Mouse (Mus musculus): ENCODE measurements around the gene Anxa3.

Anxa3 gene

GRCm38 (mm10) chr5:96792936-96793718 lies at the start of gene Anxa3:
Gene Anxa3 (plus strand): TSS chr5:96793339.
- no peak for DNase-seq (ENCODE audit: low read depth, low spot score)

GRCm38 (mm10) chr5:96747195-96747984 lies 45.7 kb upstream of the Anxa3 start:
- DNase-seq (ENCODE audit: low read depth, low spot score), result no peak

GRCm38 (mm10) chr5:96757615-96758014 lies 35.5 kb upstream of the Anxa3 start:
- DNase-seq (ENCODE audit: low read depth, low spot score), result no peak

- no peak for DNase-seq (ENCODE audit: low read depth, low spot score)
Measured at GRCm38 (mm10) chr5:96762021-96762420, 31.1 kb upstream of the Anxa3 start.

- peak; percentile 70 for DNase-seq (ENCODE audit: low read depth, low spot score)
Measured at GRCm38 (mm10) chr5:96768846-96769471, 24.2 kb upstream of the Anxa3 start.

GRCm38 (mm10) chr5:96783506-96784288 lies 9.4 kb upstream of the Anxa3 start:
- no peak for DNase-seq (ENCODE audit: low read depth, low spot score)

GRCm38 (mm10) chr5:96785096-96785495 lies 8.0 kb upstream of the Anxa3 start:
- no peak for DNase-seq (ENCODE audit: low read depth, low spot score)

- no peak for DNase-seq (ENCODE audit: low read depth, low spot score)
Measured at GRCm38 (mm10) chr5:96792422-96792821, 717 bp upstream of the Anxa3 start.

- DNase-seq (ENCODE audit: low read depth, low spot score), result no peak
Measured at GRCm38 (mm10) chr5:96793953-96794635, 955 bp downstream of the Anxa3 start.

- DNase-seq (ENCODE audit: low read depth, low spot score), result no peak
Measured at GRCm38 (mm10) chr5:96795752-96796151, 2.6 kb downstream of the Anxa3 start.

- DNase-seq (ENCODE audit: low read depth, low spot score), result no peak
Measured at GRCm38 (mm10) chr5:96797465-96797864, 4.3 kb downstream of the Anxa3 start.

- DNase-seq (ENCODE audit: low read depth, low spot score), result no peak
Measured at GRCm38 (mm10) chr5:96799165-96799564, 6.0 kb downstream of the Anxa3 start.

GRCm38 (mm10) chr5:96799969-96800368 lies 6.8 kb downstream of the Anxa3 start:
- no peak for DNase-seq (ENCODE audit: low read depth, low spot score)

- DNase-seq (ENCODE audit: low read depth, low spot score), result no peak
Measured at GRCm38 (mm10) chr5:96802185-96802584, 9.0 kb downstream of the Anxa3 start.

- no peak for DNase-seq (ENCODE audit: low read depth, low spot score)
Measured at GRCm38 (mm10) chr5:96803091-96803490, 10.0 kb downstream of the Anxa3 start.

- DNase-seq (ENCODE audit: low read depth, low spot score), result no peak
Measured at GRCm38 (mm10) chr5:96804304-96804703, 11.2 kb downstream of the Anxa3 start.

- no peak for DNase-seq (ENCODE audit: low read depth, low spot score)
Measured at GRCm38 (mm10) chr5:96804813-96805212, 11.7 kb downstream of the Anxa3 start.

- no peak for DNase-seq (ENCODE audit: low read depth, low spot score)
Measured at GRCm38 (mm10) chr5:96810620-96811019, 17.5 kb downstream of the Anxa3 start.

GRCm38 (mm10) chr5:96824769-96825327 lies 31.7 kb downstream of the Anxa3 start:
- DNase-seq (ENCODE audit: low read depth, low spot score), result no peak

- no peak for DNase-seq (ENCODE audit: low read depth, low spot score)
Measured at GRCm38 (mm10) chr5:96827176-96827575, 34.0 kb downstream of the Anxa3 start.

- no peak for DNase-seq (ENCODE audit: low read depth, low spot score)
Measured at GRCm38 (mm10) chr5:96834338-96834737, 41.2 kb downstream of the Anxa3 start.
